Mouse (Mus musculus): ENCODE results near the gene Slc35b4. TPM values are rescaled to one million over a fixed set of nuclear protein-coding genes. Genes with fewer than 3 reads are reported as not detected.
A peak's percentile ranks its signal among the peaks of the same experiment; 100 is the strongest.

Slc35b4 gene
- total RNA-seq, 1 experiment from 2014 or later = 31.8 TPM

DNA sequence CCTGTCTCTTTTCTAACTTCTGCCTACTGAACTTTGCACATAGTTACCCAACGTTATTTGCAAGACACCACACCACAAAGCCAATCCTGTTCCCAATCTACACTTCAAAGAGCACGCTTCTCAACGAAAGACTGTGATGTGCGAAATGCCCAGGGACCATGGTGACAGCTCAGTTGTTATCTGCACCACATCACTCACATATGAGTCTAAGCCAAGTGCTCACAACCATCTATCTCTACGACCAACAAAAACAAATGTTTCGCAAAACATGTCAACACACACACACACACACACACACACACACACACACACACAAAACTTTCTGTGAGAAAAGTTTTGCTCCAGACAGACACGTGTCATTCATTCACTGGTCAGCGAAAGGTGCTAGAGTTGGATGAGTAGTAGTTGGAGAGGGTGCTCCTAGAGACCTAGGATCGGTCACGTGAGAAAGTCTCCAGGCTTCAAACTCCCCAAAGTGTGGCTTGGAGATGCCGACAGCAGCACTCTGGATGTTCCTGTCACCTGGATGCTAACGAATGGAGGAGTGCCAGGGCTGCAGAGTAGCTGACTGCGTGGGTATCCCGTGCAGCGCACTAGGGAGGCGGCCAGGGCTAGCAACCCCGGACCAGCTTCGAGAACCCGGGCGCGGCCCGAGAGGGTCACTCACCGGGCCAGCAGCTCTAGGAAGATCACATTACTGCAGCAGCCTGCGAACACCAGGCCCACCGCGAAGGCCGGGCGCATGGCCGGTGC lies 624 bp downstream of the Slc35b4 start:
- no peak; a peak in 1 of 4 replicates for ATAC-seq (replicated peaks in 1 of 2; ENCODE audit: insufficient read depth in 1 of 2, low FRiP score in 2 of 2, low TSS enrichment in 1 of 2, low read depth in 1 of 2, poor library complexity in 2 of 2, severe bottlenecking in 2 of 2)

- no peak for ATAC-seq (replicated peaks in 1 of 2; ENCODE audit: insufficient read depth in 1 of 2, low FRiP score in 2 of 2, low TSS enrichment in 1 of 2, low read depth in 1 of 2, poor library complexity in 2 of 2, severe bottlenecking in 2 of 2)
Measured at GRCm38 (mm10) chr6:34174715-34175114, 2.2 kb downstream of the Slc35b4 start.

- no peak for ATAC-seq (replicated peaks in 1 of 2; ENCODE audit: insufficient read depth in 1 of 2, low FRiP score in 2 of 2, low TSS enrichment in 1 of 2, low read depth in 1 of 2, poor library complexity in 2 of 2, severe bottlenecking in 2 of 2)
Measured at GRCm38 (mm10) chr6:34173251-34173650, 3.7 kb downstream of the Slc35b4 start.

DNA sequence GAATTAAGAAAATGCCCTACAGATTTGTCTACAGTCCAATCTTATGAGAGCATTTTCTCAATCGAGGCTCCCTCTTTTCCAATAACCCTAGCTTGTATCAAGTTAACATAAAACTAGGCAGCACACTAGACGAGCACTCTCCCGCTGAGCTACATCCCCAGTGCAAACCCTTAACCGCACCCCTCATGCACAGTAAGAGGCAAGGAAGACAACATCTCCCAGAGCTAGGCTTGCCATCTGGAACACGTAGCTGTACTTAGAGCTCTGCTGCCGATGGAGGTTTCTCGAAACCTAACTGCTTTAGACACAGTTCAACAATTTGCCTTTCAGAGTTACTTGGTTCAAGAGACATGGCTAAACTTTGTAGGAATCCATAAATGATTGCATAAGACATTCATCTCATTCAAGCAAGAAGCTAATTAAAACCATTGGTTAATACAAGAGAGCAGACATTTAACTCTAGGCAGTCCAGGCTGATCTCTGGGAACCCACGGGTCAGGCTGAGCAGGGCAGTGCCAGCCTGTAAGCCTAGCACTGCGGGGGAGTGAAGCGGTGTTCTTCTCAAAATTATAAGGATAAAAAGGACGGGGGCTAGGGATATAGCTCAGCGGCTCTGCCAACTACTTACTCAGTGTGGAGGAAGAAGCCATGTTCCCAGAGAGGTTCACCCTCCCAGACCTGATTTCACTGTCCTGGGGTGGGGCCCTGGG lies 5.0 kb downstream of the Slc35b4 start:
- no peak for ATAC-seq (replicated peaks in 1 of 2; ENCODE audit: insufficient read depth in 1 of 2, low FRiP score in 2 of 2, low TSS enrichment in 1 of 2, low read depth in 1 of 2, poor library complexity in 2 of 2, severe bottlenecking in 2 of 2)

DNA sequence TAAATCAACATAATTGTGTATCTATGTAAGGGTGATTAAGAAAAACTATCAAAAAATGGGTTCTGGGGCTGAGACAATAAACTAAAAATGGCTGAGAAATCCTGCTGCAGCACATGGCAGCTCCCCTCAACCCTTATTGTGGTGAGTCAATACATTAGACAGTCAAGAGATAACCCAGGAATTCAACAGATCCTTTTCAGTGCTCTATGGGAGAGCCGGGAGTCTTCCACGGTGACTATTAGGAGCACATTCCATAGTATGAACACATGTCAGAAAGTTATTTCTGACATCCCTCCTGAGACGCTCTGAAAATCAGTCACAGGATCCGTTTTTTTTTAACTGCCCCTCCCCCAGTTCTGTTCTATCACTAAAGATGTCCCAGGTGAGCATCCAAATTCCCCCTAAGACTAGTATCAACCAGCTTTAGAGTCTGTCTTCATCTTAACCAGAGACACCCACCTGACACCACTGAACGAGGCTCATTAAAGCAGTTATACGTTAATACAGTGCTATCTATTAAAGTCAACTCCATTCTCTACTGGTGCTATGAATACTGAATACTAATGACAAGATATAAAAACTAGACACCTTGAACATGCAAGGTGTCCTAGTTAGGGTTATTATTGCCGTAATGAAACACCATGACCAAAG lies 5.9 kb downstream of the Slc35b4 start:
- ATAC-seq (replicated peaks in 1 of 2; ENCODE audit: insufficient read depth in 1 of 2, low FRiP score in 2 of 2, low TSS enrichment in 1 of 2, low read depth in 1 of 2, poor library complexity in 2 of 2, severe bottlenecking in 2 of 2) = no peak

GRCm38 (mm10) chr6:34168834-34169233 lies 8.1 kb downstream of the Slc35b4 start:
- peak; percentile 46 to 60 for ATAC-seq (replicated peaks in 1 of 2; ENCODE audit: insufficient read depth in 1 of 2, low FRiP score in 2 of 2, low TSS enrichment in 1 of 2, low read depth in 1 of 2, poor library complexity in 2 of 2, severe bottlenecking in 2 of 2)

GRCm38 (mm10) chr6:34163014-34163413 lies 13.9 kb downstream of the Slc35b4 start:
- no peak for ATAC-seq (replicated peaks in 1 of 2; ENCODE audit: insufficient read depth in 1 of 2, low FRiP score in 2 of 2, low TSS enrichment in 1 of 2, low read depth in 1 of 2, poor library complexity in 2 of 2, severe bottlenecking in 2 of 2)

- ATAC-seq (replicated peaks in 1 of 2; ENCODE audit: insufficient read depth in 1 of 2, low FRiP score in 2 of 2, low TSS enrichment in 1 of 2, low read depth in 1 of 2, poor library complexity in 2 of 2, severe bottlenecking in 2 of 2) = no peak
Measured at GRCm38 (mm10) chr6:34162607-34163006, 14.3 kb downstream of the Slc35b4 start.

DNA sequence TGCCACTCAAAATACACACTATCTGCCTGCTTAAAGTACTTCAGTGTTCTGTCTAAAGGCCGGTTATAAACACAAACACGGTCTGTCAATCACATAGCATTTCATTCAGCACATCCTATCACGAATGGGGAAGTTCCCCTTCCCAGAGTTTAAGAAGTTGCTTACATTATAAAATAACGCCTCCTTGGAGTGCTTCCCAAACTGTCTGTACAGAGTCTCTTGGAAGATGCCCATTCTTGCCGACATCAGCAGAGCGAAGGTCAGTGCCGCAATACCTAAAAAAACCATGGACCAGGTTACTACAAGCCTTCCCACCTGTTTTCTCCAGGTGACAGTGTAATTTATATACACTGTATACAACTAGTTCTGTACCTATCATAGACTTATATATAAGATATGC lies 15.4 kb downstream of the Slc35b4 start:
- ATAC-seq (replicated peaks in 1 of 2; ENCODE audit: insufficient read depth in 1 of 2, low FRiP score in 2 of 2, low TSS enrichment in 1 of 2, low read depth in 1 of 2, poor library complexity in 2 of 2, severe bottlenecking in 2 of 2) = no peak

DNA sequence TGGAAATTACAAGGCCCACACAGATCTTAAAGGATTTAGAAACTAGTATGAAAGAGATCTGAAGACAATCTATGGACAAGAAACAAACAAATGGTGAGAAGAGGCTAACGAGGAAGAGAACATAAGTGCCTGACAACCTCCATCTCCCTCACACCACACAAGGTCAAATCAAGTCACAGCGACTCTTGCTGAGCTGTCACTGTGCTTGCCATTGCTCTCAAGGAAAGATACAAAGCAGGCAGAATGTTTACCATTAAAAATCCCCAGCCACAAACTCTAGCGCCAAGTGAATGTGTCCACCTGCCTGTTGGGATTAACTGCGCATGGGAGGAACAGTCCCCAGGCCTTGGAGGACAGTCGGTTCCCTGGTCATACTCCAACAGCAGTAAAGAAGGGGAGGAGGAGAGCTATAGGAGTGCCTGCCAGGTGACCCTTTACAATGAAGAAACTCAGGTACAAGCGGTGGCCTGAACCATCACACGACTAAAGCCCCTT lies 16.0 kb downstream of the Slc35b4 start:
- ATAC-seq (replicated peaks in 1 of 2; ENCODE audit: insufficient read depth in 1 of 2, low FRiP score in 2 of 2, low TSS enrichment in 1 of 2, low read depth in 1 of 2, poor library complexity in 2 of 2, severe bottlenecking in 2 of 2) = no peak

DNA sequence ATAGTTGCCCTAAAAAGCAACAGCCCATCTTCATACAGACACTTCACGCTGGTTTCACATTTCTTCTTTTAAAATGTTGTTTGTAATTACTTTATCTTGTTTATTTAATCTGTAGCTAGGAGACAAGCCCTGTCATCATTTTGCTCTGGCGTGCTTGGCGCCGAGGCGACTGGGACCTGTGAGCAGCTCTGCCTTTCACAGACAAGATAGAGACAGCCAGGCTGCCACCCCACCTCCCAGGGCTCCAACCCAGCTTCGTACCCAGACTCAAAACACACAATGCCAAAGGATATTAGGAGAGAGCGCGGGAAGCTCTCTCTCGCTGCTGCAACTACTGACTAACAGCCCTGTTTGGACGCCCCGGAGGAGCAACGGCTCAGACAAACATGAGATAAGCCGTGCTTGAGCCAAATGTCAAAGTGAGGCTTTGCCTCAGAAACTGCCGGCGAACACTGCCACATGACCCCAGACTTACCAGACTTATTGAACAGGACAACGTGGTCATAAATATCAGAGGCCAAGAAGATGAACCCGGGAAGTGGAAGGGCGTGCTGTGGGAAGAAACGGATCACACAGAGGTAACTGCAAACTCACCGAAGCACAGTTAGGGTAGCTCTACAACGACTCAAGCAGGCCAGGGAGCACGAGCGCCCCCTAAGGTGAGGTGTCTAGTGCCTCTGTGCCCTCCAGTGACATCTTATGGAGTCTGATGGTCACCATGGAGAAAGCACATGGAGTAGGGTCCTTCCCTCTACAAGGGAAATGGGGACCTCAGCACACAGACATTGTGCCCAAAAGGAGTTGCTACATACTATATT lies 16.7 kb downstream of the Slc35b4 start:
- ATAC-seq (replicated peaks in 1 of 2; ENCODE audit: insufficient read depth in 1 of 2, low FRiP score in 2 of 2, low TSS enrichment in 1 of 2, low read depth in 1 of 2, poor library complexity in 2 of 2, severe bottlenecking in 2 of 2) = no peak

DNA sequence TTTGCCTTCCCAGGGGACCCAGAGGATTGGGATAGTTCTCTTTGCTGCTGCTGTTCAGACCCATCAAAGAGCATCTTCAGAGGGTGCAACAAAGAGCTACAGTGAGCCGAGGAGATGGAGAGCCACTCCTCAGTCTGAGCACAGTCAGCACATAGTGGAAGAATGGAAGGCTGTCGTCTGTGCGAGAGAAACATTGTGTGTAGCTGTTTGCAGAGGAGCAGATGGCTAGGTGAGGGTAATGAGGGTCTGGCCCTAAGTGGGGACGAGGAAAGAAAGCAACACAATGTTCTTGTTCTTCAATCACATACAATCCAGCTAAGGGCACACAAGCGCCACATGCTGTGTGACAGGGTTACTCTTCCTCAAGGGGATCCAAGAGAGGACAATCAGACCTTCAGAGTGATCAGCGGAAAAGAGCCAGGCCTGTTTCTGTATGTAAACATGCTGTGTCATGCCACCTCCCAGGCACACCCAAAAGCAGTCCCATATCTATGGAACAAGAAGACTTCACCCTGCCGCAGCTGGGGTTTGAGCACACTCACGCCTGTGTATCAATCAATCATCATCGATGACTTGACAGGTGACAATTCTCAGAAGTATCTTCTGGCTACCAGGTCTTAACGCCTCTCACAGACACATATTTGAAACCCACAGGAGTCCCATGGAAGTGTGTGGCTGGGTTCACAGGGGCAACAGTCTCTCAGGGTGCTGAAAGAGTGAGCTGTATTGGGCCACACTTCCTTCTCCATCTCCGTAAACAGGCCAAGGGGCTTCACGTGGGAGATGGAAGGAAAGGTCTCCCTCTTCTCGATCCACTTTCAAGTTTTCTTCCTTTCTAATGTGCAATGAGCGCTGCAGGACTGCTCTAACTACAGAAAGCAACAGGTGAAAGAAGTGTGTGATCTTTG lies 19.8 kb downstream of the Slc35b4 start:
- ATAC-seq (replicated peaks in 1 of 2; ENCODE audit: insufficient read depth in 1 of 2, low FRiP score in 2 of 2, low TSS enrichment in 1 of 2, low read depth in 1 of 2, poor library complexity in 2 of 2, severe bottlenecking in 2 of 2) = no peak

DNA sequence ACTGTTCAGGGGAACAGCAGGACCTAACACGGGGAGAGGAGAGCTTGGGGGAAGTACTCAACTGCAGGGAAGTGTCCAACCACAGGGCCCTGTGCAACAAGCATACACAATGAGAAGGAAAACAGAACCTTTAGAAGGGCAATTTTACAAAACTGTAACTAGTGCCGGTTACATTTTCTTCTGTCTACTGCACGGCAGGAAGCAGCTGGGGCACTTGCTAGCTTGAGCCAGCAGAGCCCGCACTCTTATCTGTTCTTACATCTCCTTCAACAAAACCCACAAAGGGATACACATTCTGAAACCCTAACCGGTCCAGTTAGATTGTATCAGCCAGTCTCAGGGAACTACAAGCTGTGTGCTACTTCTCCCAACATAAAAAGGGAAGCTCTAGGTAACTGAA lies 20.9 kb downstream of the Slc35b4 start:
- peak; percentile 92 to 95 for ATAC-seq (replicated peaks in 1 of 2; ENCODE audit: insufficient read depth in 1 of 2, low FRiP score in 2 of 2, low TSS enrichment in 1 of 2, low read depth in 1 of 2, poor library complexity in 2 of 2, severe bottlenecking in 2 of 2)

GRCm38 (mm10) chr6:34155137-34155804 lies 21.6 kb downstream of the Slc35b4 start:
- no peak for ATAC-seq (replicated peaks in 1 of 2; ENCODE audit: insufficient read depth in 1 of 2, low FRiP score in 2 of 2, low TSS enrichment in 1 of 2, low read depth in 1 of 2, poor library complexity in 2 of 2, severe bottlenecking in 2 of 2)

- ATAC-seq (replicated peaks in 1 of 2; ENCODE audit: insufficient read depth in 1 of 2, low FRiP score in 2 of 2, low TSS enrichment in 1 of 2, low read depth in 1 of 2, poor library complexity in 2 of 2, severe bottlenecking in 2 of 2) = no peak
Measured at GRCm38 (mm10) chr6:34154202-34154601, 22.7 kb downstream of the Slc35b4 start.

Data from hematopoietic stem cell, adult 5-6 weeks (primary cell).